Mouse (Mus musculus): Measurements from ENCODE around the gene Tmem198. TPM values are rescaled to one million over a fixed set of nuclear protein-coding genes. Genes with fewer than 3 reads are reported as not detected.

Gene Tmem198
- total RNA-seq (2014; rRNA removed) (52.4 and 57.8 TPM in 2 replicates), polyA plus RNA-seq (2015; fragmentation: Nextera tagmentation; extraction: Ambion mirVana) (49.4 and 50.4 TPM in 2 replicates)

GRCm38 (mm10) chr1:75478916-75479634 is at the start of gene Tmem198, which contains the start of gene Chpf:
TSS of gene Tmem198 (plus strand) at chr1:75479532.
TSS of gene Chpf (minus strand) at chr1:75479307.
- Histone ChIP-seq H3K9ac (replicated peaks; ENCODE audit: low read length, poor library complexity, severe bottlenecking) (peak within 1 kb of the TSS; percentile 88), H3K9me3 (ENCODE audit: low read length) (no peaks in the 10 kb centered on the region), H3K27ac (ENCODE audit: low read depth, low read length) (peak within 1 kb of the TSS; percentile 77), H3K4me2 (ENCODE audit: low read depth, low read length, poor library complexity, severe bottlenecking) (peak within 1 kb of the TSS; percentile 85), H3K27me3 (ENCODE audit: insufficient read depth, low read length) (no peaks in the 10 kb centered on the region), H3K4me3 (ENCODE audit: low read depth, low read length) (peak within 1 kb of the TSS; percentile 89), H3K4me1 (ENCODE audit: insufficient read depth, low read length) (0 out of 2 replicates have a peak, but pooled peaks cover 3% of the 10 kb centered on the region), H3K36me3 (ENCODE audit: insufficient read depth, low read length) (peaks cover 41% of the 10 kb centered on the region)
- under 1% methylated on average over 68 of the region's 76 CpGs for WGBS
- DNase-seq (ENCODE audit: low spot score), result peak; percentile 98
- TF ChIP-seq CTCF (IDR thresholded peaks at IDR 0.05), result no peak
- peak; percentile 90 for ATAC-seq (ENCODE audit: low FRiP score)

- Histone ChIP-seq H3K27me3 (ENCODE audit: insufficient read depth, low read length) (no peaks in the 10 kb centered on the region), H3K4me3 (ENCODE audit: low read depth, low read length) (peak within 1 kb of the TSS; percentile 52), H3K27ac (ENCODE audit: low read depth, low read length) (peak within 1 kb of the TSS; percentile 73), H3K9ac (replicated peaks; ENCODE audit: low read length, poor library complexity, severe bottlenecking) (peak within 1 kb of the TSS; percentile 72), H3K4me2 (ENCODE audit: low read depth, low read length, poor library complexity, severe bottlenecking) (peak within 1 kb of the TSS; percentile 58), H3K9me3 (ENCODE audit: low read length) (no peaks in the 10 kb centered on the region), H3K4me1 (ENCODE audit: insufficient read depth, low read length) (peaks cover 7% of the 10 kb centered on the region; the same call in 1 of the 2 replicates), H3K36me3 (ENCODE audit: insufficient read depth, low read length) (peaks cover 8% of the 10 kb centered on the region; the same call in 1 of the 2 replicates)
- 4% methylated on average over 28 of the region's 28 CpGs for WGBS
- DNase-seq (ENCODE audit: low spot score) (peak; percentile 92), ATAC-seq (ENCODE audit: low FRiP score) (peak; percentile 70; the same call in 1 of the 2 replicates)
- TF ChIP-seq CTCF (IDR thresholded peaks at IDR 0.05), result no peak
Observed at GRCm38 (mm10) chr1:75435475-75436328, 43.6 kb upstream of the Tmem198 start, which contains the start of gene Gmppa. TSS of gene Gmppa (plus strand) at chr1:75435930.

- no peak overlapping the region for H3K27ac ChIP-seq (ENCODE audit: low read depth, low read length)
- H3K27me3 ChIP-seq (ENCODE audit: insufficient read depth, low read length), result no peaks in the 10 kb centered on the region
- no peak overlapping the region for H3K4me3 ChIP-seq (ENCODE audit: low read depth, low read length)
- no peak overlapping the region for H3K9ac ChIP-seq (replicated peaks; ENCODE audit: low read length, poor library complexity, severe bottlenecking)
- no peaks in the 10 kb centered on the region for H3K9me3 ChIP-seq (ENCODE audit: low read length)
- TF ChIP-seq CTCF (IDR thresholded peaks at IDR 0.05), result no peak
- ATAC-seq (ENCODE audit: low FRiP score), result no peak
- H3K4me1 ChIP-seq (ENCODE audit: insufficient read depth, low read length), result peaks cover 13% of the 10 kb centered on the region
- H3K4me2 ChIP-seq (ENCODE audit: low read depth, low read length, poor library complexity, severe bottlenecking), result no peak overlapping the region
- H3K36me3 ChIP-seq (ENCODE audit: insufficient read depth, low read length), result 0 out of 2 replicates have a peak, but pooled peaks cover 2% of the 10 kb centered on the region
- no peak for DNase-seq (ENCODE audit: low spot score)
- 77% methylated on average over 8 of the region's 9 CpGs for WGBS
Observed at GRCm38 (mm10) chr1:75438782-75439181, 40.5 kb upstream of the Tmem198 start.

- TF ChIP-seq CTCF (IDR thresholded peaks at IDR 0.05), result no peak
- ATAC-seq (ENCODE audit: low FRiP score) (no peak), DNase-seq (ENCODE audit: low spot score) (no peak)
- H3K27me3 ChIP-seq (ENCODE audit: insufficient read depth, low read length), result 0 out of 2 replicates have a peak, but pooled peaks cover 4% of the 10 kb centered on the region
- no peak overlapping the region for H3K4me3 ChIP-seq (ENCODE audit: low read depth, low read length)
- peaks cover 17% of the 10 kb centered on the region for H3K4me1 ChIP-seq (ENCODE audit: insufficient read depth, low read length)
- no peak overlapping the region for H3K27ac ChIP-seq (ENCODE audit: low read depth, low read length)
- no peaks in the 10 kb centered on the region for H3K9me3 ChIP-seq (ENCODE audit: low read length)
- no peak overlapping the region for H3K9ac ChIP-seq (replicated peaks; ENCODE audit: low read length, poor library complexity, severe bottlenecking)
- WGBS, result 91% methylated on average over 7 of the region's 7 CpGs
- H3K36me3 ChIP-seq (ENCODE audit: insufficient read depth, low read length), result 0 out of 2 replicates have a peak, but pooled peaks cover 2% of the 10 kb centered on the region
- no peak overlapping the region for H3K4me2 ChIP-seq (ENCODE audit: low read depth, low read length, poor library complexity, severe bottlenecking)
Observed at GRCm38 (mm10) chr1:75440661-75441060, 38.7 kb upstream of the Tmem198 start.

GRCm38 (mm10) chr1:75441471-75441996 is 37.8 kb upstream of the Tmem198 start:
- Histone ChIP-seq H3K36me3 (ENCODE audit: insufficient read depth, low read length) (0 out of 2 replicates have a peak, but pooled peaks cover 2% of the 10 kb centered on the region), H3K27ac (ENCODE audit: low read depth, low read length) (no peak overlapping the region), H3K4me1 (ENCODE audit: insufficient read depth, low read length) (peaks cover 14% of the 10 kb centered on the region)

More at GRCm38 (mm10) chr1:75441471-75441996, 37.8 kb upstream of the Tmem198 start:
- ATAC-seq (ENCODE audit: low FRiP score) (no peak), DNase-seq (ENCODE audit: low spot score) (no peak)
- WGBS, result 78% methylated on average over 15 of the region's 15 CpGs
- H3K27me3 ChIP-seq (ENCODE audit: insufficient read depth, low read length), result 0 out of 2 replicates have a peak, but pooled peaks cover 4% of the 10 kb centered on the region
- no peak overlapping the region for H3K9ac ChIP-seq (replicated peaks; ENCODE audit: low read length, poor library complexity, severe bottlenecking)
- H3K4me2 ChIP-seq (ENCODE audit: low read depth, low read length, poor library complexity, severe bottlenecking), result no peak overlapping the region
- no peaks in the 10 kb centered on the region for H3K9me3 ChIP-seq (ENCODE audit: low read length)
- no peak for TF ChIP-seq CTCF (IDR thresholded peaks at IDR 0.05)
- no peak overlapping the region for H3K4me3 ChIP-seq (ENCODE audit: low read depth, low read length)
